Mouse (Mus musculus): Measurements from ENCODE around the gene Ank2.

GRCm38 (mm10) chr3:126998742-126999112 lies 500.4 kb downstream of the Ank2 start:
- TF ChIP-seq CTCF (IDR thresholded peaks at IDR 0.05; ENCODE audit: low read depth) (no peak), EP300 (IDR thresholded peaks at IDR 0.05; ENCODE audit: low read depth) (no peak)

Measured in liver, postnatal 0 days (tissue).